Mouse (Mus musculus): Measurements from ENCODE around the gene Jakmip3. TPM values are rescaled to one million over a fixed set of nuclear protein-coding genes. Genes with fewer than 3 reads are reported as not detected.

The Jakmip3 gene
- polyA plus RNA-seq, 2 experiments: 0.01 TPM; not detected in 1

GRCm38 (mm10) chr7:139020884-139021283 is 80.4 kb downstream of the Jakmip3 start:
- Histone ChIP-seq H3K27me3 (ENCODE audit: control insufficient read depth, insufficient read depth, low read length) (no peaks in the 10 kb centered on the region), H3K9ac (replicated peaks) (no peak overlapping the region), H3K4me1 (replicated peaks; ENCODE audit: control insufficient read depth in 2 of 2, insufficient read depth in 2 of 2, low read length in 1 of 2) (no peaks in the 10 kb centered on the region), H3K36me3 (replicated peaks; ENCODE audit: control insufficient read depth, insufficient read depth, low read depth) (no peaks in the 10 kb centered on the region), H3K4me2 (ENCODE audit: low read depth) (peak overlapping the region; percentile 1; the same call in 1 of the 2 replicates), H3K27ac (no peak overlapping the region), H3K4me3 (ENCODE audit: insufficient read depth in 1 of 2, low read depth in 2 of 2, low read length in 2 of 2) (no peak overlapping the region), H3K9me3 (ENCODE audit: control insufficient read depth, low read length) (no peaks in the 10 kb centered on the region)
- ATAC-seq (ENCODE audit: insufficient read depth) (no peak), DNase-seq (ENCODE audit: low read depth in 3 of 3, low spot score in 3 of 3) (no peak)
- TF ChIP-seq EP300 (IDR thresholded peaks at IDR 0.05; ENCODE audit: low read depth): no peak
- TF ChIP-seq CTCF (IDR thresholded peaks at IDR 0.05; ENCODE audit: low read depth): no peak
- 6% methylated on average over 17 of the region's 20 CpGs for whole genome bisulfite sequencing (ENCODE audit: insufficient replicate concordance)

DNA sequence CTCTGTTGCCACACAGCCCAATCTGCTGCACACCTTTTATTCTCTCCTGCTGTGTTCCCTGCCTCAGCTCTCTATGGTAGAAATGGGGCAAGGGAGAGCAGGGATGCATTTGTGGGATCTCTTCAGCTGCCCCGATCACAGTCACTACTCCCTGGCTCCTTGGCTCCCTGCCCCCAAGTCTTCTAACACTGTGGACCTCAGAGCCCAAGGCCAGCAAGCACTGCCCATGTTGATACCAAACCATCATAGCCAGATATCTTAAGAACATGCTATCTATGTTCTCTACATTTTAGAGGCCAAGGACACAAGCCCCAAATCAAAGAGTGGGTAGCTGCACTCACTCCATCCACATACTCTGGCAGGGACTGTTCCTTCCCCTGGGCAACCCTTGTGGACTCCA is 80.8 kb downstream of the Jakmip3 start:
- WGBS (ENCODE audit: insufficient replicate concordance): 24% methylated on average over 1 of the region's 1 CpGs
- DNase-seq (ENCODE audit: low read depth in 3 of 3, low spot score in 3 of 3) (no peak), ATAC-seq (ENCODE audit: insufficient read depth) (no peak)
- H3K9me3 ChIP-seq (ENCODE audit: control insufficient read depth, low read length): no peaks in the 10 kb centered on the region
- no peaks in the 10 kb centered on the region for H3K36me3 ChIP-seq (replicated peaks; ENCODE audit: control insufficient read depth, insufficient read depth, low read depth)
- no peak overlapping the region for H3K4me2 ChIP-seq (ENCODE audit: low read depth)
- no peak overlapping the region for H3K9ac ChIP-seq (replicated peaks)
- no peak overlapping the region for H3K27ac ChIP-seq
- H3K4me1 ChIP-seq (replicated peaks; ENCODE audit: control insufficient read depth in 2 of 2, insufficient read depth in 2 of 2, low read length in 1 of 2): no peaks in the 10 kb centered on the region
- H3K27me3 ChIP-seq (ENCODE audit: control insufficient read depth, insufficient read depth, low read length): no peaks in the 10 kb centered on the region
- no peak overlapping the region for H3K4me3 ChIP-seq (ENCODE audit: insufficient read depth in 1 of 2, low read depth in 2 of 2, low read length in 2 of 2)
- TF ChIP-seq CTCF (IDR thresholded peaks at IDR 0.05; ENCODE audit: low read depth) (no peak), EP300 (IDR thresholded peaks at IDR 0.05; ENCODE audit: low read depth) (no peak)

- no peak overlapping the region for H3K4me2 ChIP-seq (ENCODE audit: low read depth)
- no peaks in the 10 kb centered on the region for H3K4me1 ChIP-seq (replicated peaks; ENCODE audit: control insufficient read depth in 2 of 2, insufficient read depth in 2 of 2, low read length in 1 of 2)
- H3K4me3 ChIP-seq (ENCODE audit: insufficient read depth in 1 of 2, low read depth in 2 of 2, low read length in 2 of 2): no peak overlapping the region
- DNase-seq (ENCODE audit: low read depth in 3 of 3, low spot score in 3 of 3): no peak
- no peaks in the 10 kb centered on the region for H3K27me3 ChIP-seq (ENCODE audit: control insufficient read depth, insufficient read depth, low read length)
- no peaks in the 10 kb centered on the region for H3K9me3 ChIP-seq (ENCODE audit: control insufficient read depth, low read length)
- no peak overlapping the region for H3K9ac ChIP-seq (replicated peaks)
- ATAC-seq (ENCODE audit: insufficient read depth): no peak
- no peak for TF ChIP-seq CTCF (IDR thresholded peaks at IDR 0.05; ENCODE audit: low read depth)
- 58% methylated on average over 5 of the region's 5 CpGs for WGBS (ENCODE audit: insufficient replicate concordance)
- no peaks in the 10 kb centered on the region for H3K36me3 ChIP-seq (replicated peaks; ENCODE audit: control insufficient read depth, insufficient read depth, low read depth)
- H3K27ac ChIP-seq: no peak overlapping the region
These were observed 86.6 kb downstream of the Jakmip3 start for GRCm38 (mm10) chr7:139027136-139027535.

DNA sequence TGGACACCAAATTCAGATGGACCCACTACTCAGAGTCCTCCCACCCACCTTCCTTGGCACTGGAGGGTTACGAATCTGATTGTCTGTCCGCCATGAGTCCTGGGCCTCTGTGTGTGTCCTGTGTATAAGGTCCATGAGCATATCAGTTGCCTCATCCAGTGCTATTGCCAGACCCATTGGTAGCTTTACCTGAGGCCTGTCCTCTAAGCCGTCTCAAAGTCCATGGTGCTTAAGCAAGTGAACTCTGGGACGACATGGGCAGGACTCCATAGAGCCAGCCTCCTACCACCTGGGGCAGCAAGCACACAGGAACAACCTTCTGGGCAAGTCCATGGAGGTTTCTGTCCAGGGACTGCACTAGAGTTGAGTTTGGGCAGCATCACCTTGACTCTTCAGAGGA is 90.7 kb downstream of the Jakmip3 start:
- Histone ChIP-seq H3K9me3 (ENCODE audit: control insufficient read depth, low read length) (no peaks in the 10 kb centered on the region), H3K4me2 (ENCODE audit: low read depth) (no peak overlapping the region), H3K4me3 (ENCODE audit: insufficient read depth in 1 of 2, low read depth in 2 of 2, low read length in 2 of 2) (no peak overlapping the region), H3K4me1 (replicated peaks; ENCODE audit: control insufficient read depth in 2 of 2, insufficient read depth in 2 of 2, low read length in 1 of 2) (no peaks in the 10 kb centered on the region), H3K27me3 (ENCODE audit: control insufficient read depth, insufficient read depth, low read length) (no peaks in the 10 kb centered on the region), H3K27ac (no peak overlapping the region), H3K36me3 (replicated peaks; ENCODE audit: control insufficient read depth, insufficient read depth, low read depth) (no peaks in the 10 kb centered on the region), H3K9ac (replicated peaks) (no peak overlapping the region)
- ATAC-seq (ENCODE audit: insufficient read depth) (no peak), DNase-seq (ENCODE audit: low read depth in 3 of 3, low spot score in 3 of 3) (no peak)
- no peak for TF ChIP-seq EP300 (IDR thresholded peaks at IDR 0.05; ENCODE audit: low read depth)
- TF ChIP-seq CTCF (IDR thresholded peaks at IDR 0.05; ENCODE audit: low read depth): no peak
- 58% methylated on average over 4 of the region's 4 CpGs for WGBS (ENCODE audit: insufficient replicate concordance)

DNA sequence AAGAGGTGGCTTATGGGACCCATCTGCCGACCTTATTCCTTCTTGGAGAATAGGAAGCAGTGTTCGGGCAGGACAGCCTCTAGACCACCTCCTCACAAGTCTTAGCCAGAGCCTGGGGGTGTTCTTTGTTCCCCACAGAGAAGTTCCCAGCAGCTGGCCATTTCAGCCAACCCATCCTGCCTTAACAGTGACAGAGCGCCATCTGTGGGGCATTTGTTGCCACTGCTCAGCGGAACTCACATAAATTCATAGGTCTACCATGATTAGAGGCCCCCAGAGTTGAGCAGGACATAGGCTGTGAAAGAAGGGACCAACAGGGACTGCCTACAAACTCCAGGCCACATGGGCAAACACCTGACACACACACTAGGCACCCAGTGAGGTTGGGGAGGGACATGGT is 122.9 kb downstream of the Jakmip3 start:
- 31% methylated on average over 4 of the region's 4 CpGs for WGBS (ENCODE audit: insufficient replicate concordance)
- TF ChIP-seq EP300 (IDR thresholded peaks at IDR 0.05; ENCODE audit: low read depth) (no peak), CTCF (IDR thresholded peaks at IDR 0.05; ENCODE audit: low read depth) (peak; percentile 54)
- ATAC-seq (ENCODE audit: insufficient read depth) (no peak), DNase-seq (ENCODE audit: low read depth in 3 of 3, low spot score in 3 of 3) (no peak)
- H3K27me3 ChIP-seq (ENCODE audit: control insufficient read depth, insufficient read depth, low read length): no peaks in the 10 kb centered on the region
- H3K27ac ChIP-seq: no peak overlapping the region
- no peak overlapping the region for H3K9ac ChIP-seq (replicated peaks)
- no peaks in the 10 kb centered on the region for H3K9me3 ChIP-seq (ENCODE audit: control insufficient read depth, low read length)
- H3K4me3 ChIP-seq (ENCODE audit: insufficient read depth in 1 of 2, low read depth in 2 of 2, low read length in 2 of 2): no peak overlapping the region
- H3K36me3 ChIP-seq (replicated peaks; ENCODE audit: control insufficient read depth, insufficient read depth, low read depth): no peaks in the 10 kb centered on the region
- no peaks in the 10 kb centered on the region for H3K4me1 ChIP-seq (replicated peaks; ENCODE audit: control insufficient read depth in 2 of 2, insufficient read depth in 2 of 2, low read length in 1 of 2)
- no peak overlapping the region for H3K4me2 ChIP-seq (ENCODE audit: low read depth)

Data from liver, embryonic 14.5 days (tissue).